Mouse (Mus musculus): Measurements from ENCODE around the gene Tcea3.

Tcea3 gene

DNA sequence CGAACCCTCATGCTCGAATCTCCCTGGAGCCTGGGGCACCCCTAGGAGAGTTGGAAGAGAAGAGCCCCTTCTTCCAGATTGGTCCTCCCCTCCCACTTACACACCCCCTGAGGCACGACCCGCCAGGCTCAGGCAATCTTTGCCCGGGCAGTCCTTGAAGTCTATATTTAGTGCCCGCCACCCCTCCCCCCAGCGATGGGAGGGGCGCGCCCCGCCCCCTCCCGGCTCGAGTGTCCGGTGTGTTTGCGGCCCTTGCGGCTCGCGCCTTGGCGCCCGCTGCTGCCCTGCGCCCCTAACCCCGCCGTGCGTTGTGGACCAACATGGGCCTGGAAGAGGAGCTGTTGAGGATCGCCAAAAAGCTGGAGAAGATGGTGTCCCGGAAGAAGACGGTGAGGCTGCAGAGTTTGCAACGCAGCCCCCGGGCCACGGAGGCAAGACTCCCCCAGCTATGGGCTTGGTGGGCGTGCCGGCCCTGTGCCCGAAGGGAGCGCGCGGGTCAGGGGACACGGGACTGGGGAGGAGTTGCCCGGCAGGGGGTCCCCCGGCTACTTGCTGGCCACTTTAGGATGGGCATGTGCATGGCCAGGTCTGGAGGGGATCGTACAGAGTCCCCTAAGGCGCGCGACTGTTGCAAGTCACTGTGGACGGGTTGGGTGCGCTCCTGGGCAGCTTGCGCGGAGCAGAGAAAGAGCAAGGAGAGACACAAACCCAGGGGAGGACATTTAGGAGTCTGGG, at the start of gene Tcea3:
TSS of gene Tcea3 (plus strand) at position 1 of the 735 bp plus-strand sequence.
- DNase-seq: peak; percentile 23

DNA sequence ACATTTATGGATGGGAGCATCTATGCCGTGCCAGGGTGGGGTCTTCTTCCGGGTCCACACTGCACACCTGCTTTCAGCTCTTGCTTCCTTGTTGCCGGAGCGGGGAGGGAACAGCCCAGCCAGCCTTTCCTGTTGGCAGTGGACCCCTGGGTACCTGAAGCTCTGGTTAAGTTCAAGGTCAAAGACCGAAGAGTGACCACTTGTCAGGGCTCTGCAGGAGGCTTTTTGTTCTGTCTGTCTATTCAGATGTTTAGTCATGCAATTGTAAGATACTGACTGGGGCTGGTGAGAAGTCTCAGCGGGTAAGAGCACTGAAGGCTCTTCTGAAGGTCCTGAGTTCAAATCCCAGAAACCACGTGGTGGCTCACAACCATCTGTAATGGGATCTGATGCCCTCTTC, 48.7 kb upstream of the Tcea3 start:
- DNase-seq: no peak

DNA sequence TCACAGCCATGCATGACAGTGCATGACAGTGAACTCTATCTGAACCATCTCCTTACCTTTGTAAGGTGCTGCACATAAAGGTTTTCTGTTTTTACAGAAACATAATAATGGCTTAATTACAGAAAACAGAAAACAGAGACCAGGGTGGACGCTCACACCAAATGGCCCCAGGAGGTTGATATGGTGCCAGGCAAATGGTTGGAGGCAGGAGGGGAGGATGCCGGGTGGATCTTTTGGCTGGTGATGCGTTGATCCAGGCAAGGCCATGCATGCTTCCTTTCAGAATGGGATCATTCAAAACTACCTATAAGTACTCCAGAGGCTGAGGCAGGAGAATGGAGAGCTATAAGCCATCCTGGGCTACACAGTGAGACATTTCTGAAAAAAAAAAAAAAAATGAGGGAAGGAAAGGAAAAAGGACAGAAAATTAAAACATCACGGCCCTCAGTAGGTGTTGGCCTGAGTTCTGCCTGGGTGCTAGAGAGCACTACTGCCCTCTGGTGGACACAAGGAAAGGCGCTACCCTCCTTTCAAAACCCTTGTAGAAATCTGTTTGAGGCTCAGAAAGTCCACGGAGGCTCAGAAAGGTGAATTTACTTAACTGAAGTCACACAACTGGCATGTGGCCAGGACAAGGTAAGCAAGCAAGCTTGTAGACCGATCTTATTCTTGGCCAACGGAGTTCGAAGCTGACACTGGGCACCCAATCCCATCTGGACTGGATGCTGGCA, 47.8 kb upstream of the Tcea3 start:
- peak; percentile 63 for DNase-seq

DNA sequence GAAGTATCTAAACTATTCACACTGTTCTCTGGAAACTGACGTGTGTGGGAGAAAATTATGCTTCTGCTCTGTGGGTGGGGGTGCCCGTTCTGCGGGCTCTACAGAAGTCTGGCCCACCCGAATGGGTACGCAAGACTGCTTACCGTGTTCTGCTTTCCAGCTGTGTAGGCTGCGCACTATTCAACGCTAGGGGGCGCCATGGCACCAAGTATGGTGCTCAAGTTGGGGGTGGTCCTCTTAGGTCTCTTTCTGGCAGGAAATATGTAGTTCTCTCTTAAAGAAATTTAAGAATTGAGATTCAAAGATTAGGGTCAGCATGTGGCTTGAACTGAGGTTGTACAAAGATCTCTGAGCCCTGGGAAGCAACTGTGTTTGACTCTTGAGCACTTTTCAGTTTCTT, 45.0 kb upstream of the Tcea3 start:
- DNase-seq: peak; percentile 86

DNA sequence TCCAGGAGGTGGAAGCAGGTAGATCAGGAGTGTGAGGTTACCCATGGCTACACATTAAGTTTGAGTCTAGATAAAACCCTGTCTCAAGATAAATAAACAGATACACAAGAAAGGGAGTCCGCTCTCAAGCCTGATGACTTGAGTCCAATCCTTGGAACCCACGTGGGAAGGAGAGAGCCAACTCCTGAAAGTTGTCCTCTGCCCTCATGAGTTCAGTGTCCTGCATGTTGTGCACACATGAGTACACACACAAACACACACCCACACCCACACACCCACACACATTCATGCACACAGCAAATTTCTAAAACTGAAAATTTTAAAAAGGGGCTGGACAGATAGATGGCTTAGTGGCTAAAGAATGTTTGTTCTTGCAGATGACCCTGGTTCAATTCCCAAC, 42.8 kb upstream of the Tcea3 start:
- DNase-seq: no peak

DNA sequence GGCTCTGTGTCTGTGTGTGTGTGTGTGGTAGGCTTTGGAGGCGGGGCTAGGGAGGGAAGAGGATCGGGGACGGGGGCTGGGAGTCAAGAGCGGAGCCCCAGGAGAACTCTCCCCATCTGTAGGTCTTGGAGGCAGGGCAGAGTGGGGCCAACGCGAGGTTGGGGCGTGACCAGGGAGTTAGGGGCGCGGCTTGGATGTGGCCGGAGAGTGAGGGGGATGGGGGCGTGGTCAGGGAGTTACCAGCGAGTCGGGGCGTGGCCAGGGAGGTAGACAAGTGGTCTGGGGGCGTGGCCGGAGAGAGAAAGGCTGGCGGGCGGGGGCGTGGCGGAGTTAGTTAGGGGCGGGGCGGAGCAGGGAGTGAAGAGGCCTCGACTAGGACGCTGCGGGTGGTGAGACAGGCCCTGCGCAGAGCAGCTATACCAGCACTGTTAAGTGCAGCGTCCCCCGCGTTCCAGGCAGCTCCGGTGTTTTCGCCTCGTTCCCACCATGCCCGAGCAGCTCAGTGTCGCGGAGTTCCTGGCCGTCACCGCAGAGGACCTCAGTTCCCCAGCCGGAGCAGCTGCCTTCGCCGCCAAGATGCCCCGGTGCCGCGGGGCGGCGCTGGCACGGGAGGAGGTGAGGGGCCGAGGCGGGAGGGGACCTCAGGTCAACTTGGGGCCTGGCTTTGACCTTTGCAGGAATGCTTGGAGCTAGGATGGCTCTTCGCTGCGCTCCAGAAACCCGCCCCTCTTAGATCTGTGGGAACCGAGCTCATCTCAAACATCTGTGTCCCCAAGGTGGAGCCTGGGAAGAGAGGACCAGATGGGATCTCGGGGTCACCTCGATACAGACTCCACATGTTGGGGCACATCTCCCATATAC, 41.3 kb upstream of the Tcea3 start, which contains the start of gene Asap3:
TSS of gene Asap3 (plus strand) at position 333 of the 861 bp plus-strand sequence.
- peak; percentile 94 for DNase-seq

DNA sequence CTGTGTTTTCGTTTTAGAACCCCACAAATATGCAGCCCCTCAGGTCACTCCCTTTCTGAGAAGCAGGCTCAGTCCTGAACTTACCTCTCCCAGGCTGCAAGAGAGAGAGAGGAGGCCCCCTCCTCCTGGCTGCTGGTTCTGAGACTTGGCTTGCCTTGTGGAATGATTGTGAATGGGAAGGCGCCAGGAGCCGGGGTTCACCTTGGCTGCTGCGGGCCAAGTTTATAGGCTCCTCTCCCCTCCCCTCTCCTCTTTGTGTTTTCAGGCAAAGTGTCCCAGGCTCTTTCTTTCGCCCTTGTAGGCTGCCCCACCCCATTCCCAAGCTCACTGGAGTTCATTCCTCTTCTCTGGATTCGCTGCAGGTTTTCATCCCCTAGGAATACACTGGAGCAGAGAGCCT, 40.6 kb upstream of the Tcea3 start:
- no peak for DNase-seq

DNA sequence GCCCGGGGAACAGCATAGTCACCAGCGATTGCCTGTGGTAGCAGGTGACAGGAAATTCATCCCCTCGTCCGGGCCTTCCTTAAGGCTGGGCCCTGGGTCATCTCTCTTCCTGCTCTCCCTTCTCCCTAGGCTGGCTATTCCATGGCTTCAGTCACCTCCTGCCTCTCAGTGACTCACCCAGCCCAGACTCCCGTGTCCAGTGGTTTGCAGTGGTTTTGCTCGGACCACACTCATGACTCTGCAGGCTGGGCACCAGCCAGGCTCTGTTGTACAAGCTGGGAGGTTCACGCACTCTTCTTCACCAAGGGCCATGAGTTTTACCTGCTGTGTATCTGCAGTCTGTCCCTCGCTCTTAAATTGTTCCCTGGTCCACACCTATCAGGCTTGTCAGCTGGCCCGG, 36.6 kb upstream of the Tcea3 start:
- no peak for DNase-seq

DNA sequence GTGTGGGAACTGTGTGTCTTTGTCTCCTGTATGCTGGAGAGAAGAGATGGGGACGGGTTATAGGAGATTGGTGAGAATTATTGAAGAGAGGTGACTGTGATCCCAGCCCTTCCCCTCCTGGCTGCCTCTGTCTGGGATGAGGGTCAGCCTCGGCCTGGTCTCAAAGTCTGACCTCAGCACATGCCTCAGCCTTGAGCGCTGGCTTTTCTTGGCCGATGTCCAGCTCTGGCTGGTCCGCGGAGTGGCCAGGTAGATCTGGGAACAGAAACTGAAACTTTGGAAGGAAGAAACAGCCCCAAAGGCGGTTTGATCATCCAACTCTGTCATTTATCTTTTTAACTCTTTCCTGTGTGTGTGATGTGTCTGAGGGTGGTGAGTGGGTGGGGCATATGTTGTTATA, 33.9 kb upstream of the Tcea3 start:
- no peak for DNase-seq

DNA sequence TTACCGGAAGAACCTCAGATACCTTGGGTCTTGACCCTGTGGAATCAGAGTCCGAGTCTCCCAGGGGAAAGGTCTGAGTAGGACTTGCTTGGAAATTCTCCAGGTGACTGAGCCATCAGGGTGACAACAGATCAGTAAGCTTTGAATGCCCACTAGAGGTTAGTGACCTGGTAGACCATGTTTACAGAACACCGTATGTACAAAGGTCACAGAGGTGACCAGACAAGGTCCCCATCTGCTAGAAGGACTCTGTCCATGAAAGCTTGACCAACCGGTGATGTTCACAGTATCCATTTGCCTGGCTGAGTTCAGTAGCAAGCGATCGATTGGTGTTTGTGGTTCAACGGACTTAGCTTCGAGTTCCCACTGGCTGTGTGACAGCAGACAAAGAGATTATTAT, 32.7 kb upstream of the Tcea3 start:
- DNase-seq: no peak

DNA sequence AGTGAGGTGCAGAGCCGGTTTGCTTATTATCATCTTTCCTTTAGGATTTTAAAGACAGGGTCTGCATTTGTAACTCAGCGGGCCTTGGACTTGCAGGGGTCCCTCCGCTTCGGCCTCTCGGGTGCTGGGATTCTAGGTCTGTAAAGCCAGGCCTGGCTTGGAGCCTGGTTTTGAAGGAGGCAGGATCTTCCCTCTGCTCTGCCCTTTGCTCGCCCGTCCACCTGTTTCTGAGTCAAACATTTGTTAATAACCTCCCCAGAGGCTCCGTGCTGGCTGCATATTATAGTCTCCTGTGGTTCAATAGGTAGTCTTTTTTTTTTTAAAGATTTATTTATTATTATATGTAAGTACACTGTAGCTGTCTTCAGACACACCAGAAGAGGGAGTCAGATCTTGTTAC, 32.0 kb upstream of the Tcea3 start:
- DNase-seq: no peak

DNA sequence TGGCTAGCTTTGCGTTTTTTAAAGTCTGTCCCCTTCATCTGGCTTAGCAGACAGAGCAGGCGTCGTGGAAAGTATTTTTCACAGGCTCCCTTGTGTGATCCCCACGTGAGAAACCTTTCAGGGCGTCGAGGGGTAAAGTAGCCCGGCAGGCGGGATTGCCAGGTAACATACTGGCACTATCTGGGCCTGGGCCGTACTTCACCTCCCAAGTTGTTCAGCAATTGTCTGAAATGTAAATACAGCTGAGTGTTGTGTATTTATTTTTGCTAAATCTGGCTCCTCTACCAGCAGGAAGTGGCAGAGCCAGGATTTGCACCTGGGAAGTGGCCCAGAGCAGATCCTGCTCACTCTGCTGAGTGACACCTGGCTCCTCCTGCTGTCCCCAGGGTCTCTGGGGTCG, 30.5 kb upstream of the Tcea3 start:
- no peak for DNase-seq

DNA sequence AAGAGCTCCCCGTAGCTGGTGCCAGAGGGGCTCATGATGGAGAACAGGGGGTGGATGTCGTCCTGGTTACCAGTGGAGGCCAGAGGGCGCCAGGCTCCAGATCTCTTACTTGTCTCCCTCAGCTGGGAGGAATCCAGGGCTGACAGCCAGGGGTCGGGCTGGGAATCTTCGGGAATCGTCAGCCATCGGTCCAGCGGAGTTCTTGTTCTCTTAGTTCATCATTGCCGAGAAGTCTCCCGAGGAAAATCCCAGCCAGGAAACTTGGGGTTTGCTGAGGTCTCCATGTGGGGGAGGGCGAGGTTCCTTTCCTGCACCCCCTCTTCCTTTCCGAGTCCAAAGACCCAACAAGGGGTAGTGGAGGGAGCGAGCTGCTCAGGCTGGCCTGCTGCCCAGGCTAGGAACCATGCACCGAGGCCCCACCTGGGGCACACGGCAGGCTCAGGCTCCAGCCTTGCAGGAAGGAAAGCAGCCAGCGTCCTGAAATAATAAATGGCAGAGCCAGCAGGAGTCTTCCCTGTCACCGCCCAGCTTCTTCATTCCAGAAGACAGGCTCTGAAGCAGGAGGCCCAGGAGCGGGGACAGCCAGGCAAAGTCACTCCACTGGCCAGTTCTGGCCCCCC, 28.8 kb upstream of the Tcea3 start:
- no peak for DNase-seq

DNA sequence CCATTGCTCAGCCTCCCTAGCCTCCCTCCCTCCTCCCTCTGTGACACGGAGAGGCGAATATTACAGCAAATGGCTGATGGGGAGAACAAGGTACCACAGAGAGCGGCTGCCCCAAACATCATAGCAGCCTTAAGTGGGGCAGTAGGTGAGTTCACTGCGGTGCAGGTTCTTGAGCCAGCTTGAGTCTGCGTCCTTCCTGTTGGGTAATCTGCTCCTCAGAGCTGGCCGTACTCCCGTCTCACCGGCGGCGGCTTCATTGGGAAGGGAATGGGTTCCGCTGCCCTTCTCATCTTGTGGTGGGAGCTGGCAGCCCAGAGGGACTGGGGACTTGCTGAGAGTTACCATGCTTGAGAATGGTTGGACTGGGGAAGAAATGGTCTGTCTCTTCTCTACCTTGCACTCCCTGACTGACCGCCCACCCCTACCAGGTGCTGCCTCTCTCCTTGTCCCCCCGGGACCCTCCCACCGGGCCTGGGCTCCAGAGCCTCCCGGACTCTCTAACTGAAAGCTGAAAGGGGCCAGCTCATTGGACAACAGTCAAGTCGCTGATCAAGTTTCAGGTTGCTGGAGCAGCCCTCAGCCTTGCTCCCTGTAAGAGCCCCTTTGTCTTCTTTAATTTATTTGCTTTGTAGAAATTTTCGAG, 27.3 kb upstream of the Tcea3 start:
- no peak for DNase-seq

DNA sequence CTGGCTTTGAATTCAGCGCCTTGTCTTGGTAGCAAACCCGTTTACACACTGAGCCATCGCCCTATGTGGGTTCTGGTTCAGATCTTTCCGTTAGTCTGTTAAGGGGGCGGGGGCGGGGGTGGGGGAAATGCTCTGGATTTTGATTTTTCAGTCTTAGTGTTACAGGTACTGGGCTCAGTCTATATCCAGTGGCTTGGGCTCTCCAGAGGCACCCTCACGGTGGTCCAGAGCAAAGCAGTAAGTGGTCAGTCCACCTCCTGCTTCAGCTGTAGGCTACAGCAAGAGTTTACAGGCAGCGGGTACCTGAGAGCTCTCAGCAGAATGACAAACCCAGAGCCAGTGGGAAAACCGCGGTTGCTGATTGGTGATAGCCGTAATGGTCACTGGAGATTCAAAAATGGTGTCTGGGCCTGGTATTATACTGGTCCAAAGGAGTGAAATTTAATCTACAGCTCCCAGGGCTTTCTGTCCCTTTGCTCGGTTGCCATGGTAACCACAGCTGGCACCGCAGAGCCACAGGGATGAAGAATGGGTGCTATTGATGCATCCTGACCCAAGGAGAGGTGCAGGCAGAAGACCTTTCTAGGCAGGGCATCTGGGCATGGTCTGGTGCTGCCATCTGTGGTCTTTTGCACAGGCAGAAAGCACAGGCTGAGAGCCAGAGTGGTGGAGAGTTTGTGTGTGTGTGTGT, 23.8 kb upstream of the Tcea3 start:
- DNase-seq: no peak

DNA sequence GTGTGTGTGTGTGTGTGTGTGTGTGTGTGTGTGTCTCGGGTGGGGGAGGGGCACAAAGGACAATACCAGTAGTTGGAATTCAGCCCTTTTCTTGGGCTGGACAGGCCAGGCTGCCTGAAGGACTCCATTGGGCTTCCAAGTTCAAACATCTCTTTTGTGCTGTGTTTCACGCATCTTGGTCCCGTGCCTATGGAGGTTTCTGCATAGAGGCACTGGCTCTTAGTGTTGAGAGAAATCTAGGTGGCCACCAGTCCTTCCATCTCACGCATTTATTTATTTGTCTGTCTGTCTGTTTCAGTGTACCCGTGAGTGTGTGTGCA, 23.3 kb upstream of the Tcea3 start:
- no peak for DNase-seq

DNA sequence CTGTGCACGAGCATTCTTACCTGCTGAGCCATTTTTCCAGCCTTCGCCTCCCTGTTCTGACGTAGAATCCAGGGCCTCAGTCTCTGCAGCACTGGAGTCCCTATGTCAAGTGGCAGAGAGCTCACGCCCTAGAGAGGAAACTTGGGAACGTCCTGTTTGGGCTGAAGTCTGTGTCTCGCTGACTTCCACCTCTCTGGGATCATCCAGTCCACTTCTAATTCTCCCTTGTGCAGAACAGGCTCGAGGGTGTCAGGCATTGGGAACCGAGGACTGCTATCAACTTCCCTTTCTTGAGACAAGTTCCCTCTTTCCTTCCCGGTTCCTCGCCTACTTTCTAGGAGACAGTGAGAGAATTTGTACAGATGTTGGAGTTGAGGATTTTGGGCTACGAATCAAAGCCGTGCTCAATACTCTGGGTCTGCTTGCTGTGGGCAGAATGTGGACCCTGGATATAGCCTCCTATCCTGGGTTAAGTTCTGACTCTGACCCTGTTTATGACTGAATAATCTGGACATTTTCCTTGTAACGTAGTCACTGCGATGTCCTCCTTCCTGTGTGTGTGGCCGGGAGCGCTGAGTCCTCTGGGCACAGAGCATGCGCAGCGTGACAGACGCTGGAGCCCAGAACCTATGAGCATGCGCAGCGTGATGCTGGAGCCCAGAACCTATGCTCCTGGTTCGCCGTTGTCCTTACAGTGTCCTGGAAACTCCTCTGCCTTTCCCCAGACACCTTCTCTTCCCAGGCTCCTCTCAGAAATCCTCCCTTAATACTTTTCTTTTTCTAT, 22.7 kb upstream of the Tcea3 start:
- no peak for DNase-seq

DNA sequence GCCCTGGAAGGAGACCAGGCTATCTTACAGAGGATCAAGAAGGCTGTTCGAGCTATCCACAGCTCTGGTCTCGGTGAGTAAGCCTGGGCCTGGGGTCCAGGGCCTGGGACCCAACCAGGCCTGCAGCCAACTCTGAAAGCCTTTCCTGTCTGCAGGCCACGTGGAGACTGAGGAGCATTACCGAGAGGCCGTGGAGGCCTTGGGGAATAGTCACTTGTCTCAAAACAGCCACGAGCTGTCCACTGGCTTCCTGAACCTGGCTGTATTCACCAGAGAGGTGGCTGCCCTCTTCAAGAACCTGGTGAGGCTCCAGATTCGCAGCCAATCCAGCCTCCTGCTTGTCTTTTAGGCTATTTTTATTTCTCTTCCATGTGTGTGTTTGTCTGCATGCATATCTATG, 20.1 kb upstream of the Tcea3 start:
- no peak for DNase-seq

DNA sequence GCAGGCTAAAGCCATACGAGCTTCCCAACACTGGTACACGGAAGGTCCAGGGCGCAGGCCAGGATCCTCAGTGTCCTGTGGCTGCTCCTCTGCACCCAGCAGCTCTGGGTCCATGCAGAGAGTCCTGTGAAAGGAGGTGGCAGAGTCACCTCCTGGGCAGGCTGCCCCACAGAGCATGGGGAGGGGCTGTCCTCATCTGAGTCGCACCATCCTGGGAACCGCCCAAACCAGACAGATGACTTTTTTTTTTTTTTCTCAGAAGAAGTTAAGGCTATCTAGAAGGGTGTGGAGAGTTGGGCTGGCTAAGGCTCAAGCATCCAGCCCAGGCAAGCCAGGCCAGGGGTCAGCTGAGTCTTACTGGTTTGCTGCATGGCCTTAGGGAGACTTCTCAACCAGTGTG, 18.9 kb upstream of the Tcea3 start:
- DNase-seq: no peak

DNA sequence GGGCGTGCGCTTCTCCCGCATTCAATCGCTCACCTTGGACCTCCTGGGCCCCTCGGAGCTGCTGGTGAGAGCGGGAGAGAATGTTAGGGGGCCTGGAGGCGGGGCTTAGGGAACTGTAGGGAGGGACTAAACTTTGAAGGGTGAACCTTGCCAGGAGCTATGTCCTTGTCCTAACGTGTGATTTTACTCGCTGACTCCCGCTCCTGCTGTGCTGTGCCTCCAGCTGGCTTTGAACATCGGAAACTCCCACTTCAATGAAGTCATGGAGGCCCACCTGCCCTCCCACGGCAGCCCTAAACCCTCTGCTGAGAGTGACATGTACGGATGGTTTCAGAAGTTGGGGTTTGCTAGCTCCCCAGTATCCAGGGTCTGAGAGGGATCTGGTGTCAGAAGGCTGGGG, 8.9 kb upstream of the Tcea3 start:
- DNase-seq: no peak

DNA sequence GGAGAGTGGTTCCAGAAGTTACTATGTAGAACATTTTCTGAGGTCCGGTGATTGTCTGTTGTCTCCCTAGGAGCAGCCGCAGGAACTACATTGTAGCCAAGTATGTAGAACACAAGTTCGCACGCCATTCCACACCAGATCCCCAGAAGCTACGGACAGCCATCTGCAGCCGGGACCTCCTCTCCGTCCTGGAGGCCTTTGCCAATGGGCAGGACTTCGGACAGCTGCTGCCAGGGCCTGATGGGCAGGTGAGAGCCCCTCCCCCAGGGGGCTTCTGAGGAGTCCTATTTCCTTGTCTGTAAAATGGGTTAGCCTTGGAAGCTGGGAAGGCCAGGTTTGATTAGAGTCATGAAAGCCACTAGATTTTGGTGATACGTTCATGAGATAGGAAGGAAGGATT, 8.4 kb upstream of the Tcea3 start:
- no peak for DNase-seq
